Mouse (Mus musculus) kidney, adult 8-10 months (tissue): ENCODE data around the gene Qsox1.
A peak's percentile ranks its signal among the peaks of the same experiment; 100 is the strongest.

Experiments used
- DNase-seq, 2 experiments: peaks; one replicate each; pipeline ENCODE4 v3.0.0; 2022

Gene Qsox1

DNA sequence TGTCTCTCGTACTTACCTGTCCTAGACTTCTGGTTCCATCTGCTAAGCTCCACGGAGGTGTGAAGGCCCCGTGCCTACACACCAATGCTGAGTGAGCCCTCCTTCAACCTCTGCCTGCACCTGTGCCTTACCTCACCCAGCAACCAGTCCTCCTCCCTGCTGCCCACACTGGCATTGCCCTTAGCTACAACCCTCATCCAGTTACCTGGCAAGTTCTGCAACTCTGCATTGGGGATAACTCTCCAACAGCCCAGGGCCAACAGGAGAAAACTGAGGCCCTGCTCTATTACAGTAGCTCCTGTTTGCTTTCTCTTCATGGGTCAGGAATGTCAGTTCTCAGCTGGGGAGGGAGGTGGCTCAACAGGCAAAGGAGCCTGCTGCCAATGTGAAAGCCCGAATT, 14.7 kb downstream of the Qsox1 start:
- DNase-seq, result no peak

DNA sequence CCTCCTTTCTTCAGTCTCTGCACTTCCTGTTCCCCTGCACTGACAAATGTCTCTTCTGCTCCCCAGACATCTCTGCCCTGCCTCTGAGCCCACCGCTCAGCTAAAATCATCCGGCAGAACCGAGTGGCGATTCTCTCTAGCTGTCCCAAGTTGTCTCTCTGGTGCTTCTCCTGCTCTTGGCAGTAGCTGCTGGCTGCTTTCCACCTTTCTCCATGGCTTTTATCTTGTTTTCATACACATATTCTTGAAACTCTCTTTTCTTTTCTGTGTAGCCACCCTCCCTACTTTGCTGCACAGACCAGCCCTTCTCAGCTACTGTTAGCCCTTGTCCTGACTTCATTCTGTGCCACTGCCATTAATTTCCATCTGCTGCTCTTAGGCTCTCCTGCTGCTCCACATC, 15.3 kb downstream of the Qsox1 start:
- no peak for DNase-seq

DNA sequence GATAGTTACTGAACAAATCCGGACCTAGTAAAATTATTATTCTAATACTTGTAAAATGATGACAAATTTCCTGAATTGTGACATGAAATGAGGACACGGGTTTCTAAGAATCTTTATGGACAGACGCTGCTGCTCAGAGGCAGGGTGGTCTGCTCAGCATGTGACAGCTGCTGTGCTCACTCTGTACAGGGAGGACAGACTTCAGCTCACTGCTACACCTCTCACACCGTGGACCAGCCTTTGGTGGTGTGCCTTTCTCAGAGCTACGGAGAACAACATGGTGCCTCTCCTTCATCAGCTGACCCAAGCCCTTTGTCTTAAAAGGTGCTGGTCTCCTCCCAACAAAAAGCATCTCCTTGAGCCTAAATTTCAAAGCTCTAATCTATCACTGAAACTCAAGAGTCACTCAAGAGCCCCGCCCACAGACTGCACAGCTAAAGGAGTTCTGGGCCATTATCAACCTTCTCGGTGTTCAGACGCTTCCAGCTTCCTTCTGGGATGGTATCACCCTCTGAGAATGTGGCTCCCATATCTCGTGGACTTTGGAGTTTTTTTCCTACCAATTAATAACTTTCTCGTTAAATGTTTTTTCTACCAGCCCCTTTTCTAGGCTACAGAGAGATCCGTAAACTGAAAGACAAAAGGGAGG, 15.8 kb downstream of the Qsox1 start:
- DNase-seq, result no peak

DNA sequence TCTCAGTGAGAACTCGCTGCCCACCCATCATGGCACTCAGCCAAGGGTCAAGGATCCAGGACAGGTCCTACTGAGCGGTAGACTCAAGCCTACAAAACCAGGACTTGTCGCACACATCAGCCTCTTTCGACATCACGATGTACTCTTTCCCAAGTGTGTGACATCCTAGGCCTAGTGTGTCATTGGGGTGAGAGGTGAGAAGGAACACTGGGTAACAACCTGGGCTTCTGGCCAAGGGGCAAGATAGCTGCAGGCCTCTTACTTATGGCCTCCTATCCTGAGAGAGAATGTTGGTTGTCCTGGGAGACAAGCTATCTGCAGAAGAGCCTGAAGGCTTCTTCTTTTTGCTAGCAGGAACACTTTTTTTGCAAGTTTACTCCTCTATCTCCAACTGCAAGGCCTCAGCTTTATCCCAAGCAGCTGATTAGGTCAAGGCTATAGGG, 16.9 kb downstream of the Qsox1 start:
- DNase-seq, result no peak

DNA sequence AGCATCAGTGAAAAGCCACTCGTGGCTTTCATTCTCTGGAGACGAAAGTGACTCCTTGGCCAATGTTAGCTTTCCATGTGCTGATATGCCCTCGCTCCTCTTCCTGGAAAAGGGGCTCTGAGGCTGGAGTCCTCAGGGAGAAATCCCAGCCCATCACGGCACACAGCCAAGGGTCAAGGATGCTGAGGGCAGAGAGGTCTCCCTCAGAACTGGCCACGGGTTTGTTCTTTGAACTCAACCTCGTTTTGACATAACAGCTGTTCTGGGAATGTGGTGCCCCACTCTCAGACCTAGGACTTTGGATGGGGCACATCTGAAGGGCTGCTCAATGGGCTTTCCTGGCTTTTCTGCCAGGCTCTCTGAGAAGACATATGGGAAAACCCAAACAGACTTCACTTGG, 17.8 kb downstream of the Qsox1 start:
- DNase-seq, result no peak

DNA sequence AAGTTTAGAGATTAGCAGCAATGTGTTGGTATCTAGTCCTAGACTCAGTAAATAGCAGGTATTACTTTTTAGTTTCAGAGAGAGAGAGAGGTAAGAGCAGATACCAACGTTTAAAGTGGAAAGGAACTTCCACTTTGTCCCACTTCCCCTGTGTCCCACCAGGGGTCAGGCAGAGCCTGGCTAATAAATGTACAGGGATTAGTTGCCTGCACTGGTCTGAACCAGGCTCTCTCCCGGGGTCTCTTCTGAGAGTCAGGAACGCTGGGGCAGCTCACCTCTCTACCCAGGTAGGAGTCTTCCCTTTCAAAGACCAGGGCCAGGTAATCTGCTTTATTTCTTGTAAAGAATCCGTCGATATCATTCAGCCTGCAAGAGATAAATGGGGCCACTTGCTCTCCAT, 20.8 kb downstream of the Qsox1 start:
- DNase-seq, result no peak

DNA sequence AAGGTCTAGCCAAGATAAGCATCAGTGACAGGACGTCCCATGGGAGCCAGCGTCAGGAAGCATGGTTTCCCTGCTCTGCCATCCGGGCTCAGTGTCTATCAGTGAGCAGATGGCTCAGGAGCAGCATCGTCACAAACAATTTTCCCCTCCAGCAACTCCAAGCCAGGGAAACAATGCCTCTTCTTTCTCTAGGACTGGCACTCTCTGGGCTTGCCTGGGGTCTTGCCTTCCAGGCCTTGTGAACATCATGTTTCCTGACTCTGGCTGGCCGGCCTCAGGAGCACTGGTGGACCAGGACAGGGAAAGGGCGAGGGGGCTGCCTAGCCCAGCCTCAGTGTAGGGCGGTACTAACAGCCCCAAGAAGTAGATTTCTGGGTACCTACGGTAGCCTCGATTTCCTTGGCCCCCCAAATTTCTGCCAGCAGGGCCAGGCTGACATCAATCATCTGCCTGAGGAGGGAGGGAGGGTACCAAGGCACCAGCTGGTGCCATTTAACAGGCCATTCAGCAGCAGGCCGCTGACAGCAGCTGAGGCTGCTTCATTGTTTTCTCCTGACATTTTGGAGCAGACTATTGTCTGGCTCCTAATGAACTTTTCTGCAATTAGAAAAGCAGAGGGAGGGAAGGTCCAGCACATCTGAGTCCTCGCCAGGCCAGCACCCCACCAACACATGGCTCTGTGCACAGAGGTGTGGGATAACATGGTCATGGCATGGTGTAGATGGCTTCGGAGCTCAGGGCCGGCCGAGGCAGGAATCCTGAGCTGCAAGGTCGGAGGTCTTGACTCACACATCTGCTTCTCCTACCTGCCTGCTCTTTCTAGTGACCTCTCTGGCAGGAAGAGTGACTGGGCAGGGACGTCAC, 22.3 kb downstream of the Qsox1 start:
- DNase-seq, result peak in 1 of 2 experiments; percentile 20

DNA sequence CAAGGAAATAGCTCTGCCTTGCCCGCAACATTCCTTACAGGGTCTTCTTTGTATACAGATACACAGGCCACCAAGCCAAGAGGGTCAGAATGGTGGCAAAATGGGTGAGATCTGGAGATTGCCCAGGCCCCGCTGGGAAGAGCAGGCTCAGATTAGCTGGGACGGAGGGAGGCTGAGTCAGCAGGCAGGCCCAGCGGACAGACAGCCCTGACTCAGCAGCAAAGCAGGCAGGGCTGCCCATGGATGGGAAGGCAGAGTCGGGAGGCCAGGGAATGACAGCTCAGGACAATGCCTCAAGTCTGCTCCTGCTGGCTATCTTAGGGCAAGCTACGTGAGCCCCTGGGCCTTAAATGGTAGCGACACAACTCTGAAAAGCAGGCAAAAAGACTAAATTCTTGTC, 26.8 kb downstream of the Qsox1 start:
- DNase-seq, result no peak

DNA sequence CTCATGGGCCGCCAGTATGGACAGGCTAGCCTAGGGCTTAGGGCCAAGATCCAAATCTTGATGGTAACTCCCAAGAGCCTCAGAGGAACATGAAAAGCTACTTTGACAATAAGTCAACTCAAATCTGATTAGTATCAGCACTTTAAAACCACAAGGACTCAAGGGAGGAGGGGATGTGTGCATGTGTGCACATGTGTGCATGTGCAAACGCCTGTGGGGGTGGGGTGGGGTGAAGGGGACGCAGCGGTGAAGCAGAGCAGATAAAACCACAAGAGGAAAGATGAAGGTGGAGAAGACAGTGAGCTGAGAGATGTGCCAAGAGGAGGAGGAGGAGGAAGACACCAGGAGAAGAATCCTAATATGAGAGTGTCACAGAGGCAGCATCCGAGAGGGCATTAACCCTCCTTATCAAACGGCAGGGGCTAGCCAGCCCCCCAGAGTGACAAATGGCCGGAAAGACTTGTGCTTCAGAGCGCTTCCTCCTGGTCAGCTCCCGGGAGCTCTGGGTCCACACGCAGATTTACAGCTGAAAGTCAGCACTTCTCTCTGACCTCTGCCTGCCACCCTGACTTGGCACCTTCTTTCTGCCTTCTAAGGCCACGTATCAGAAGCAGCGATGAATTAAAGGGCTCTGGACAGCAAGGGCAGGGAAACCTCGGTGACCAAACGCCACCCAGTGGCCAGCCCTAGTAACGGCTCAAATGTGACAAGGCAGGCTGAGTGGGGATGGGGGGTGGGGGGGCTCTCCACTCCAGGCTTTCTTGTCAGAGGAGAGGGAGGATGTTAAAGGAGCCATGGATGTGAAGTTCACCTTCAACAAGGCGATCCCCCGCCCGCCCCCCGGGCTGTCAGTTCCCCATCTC, 28.1 kb downstream of the Qsox1 start:
- DNase-seq, result peak; percentile 64 to 65

DNA sequence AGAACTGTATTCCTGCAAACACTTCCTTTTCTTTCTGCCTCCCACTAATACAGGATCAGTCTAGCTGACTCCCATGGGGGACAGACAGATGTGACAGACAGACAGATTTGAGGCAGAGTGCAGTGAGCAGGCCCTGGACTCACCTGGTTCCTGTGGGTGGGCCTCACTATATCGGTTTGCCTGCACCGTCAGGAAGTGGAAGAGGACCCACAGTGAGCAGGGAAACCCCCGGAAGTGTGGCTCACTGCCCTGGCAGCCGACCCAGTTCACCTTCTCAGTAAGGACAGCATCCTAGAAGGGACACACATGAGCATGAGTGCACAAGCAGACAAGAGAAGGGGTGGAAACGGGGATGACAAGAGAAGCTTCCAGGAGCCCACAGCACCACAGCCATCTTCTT, 30.3 kb downstream of the Qsox1 start:
- no peak for DNase-seq

DNA sequence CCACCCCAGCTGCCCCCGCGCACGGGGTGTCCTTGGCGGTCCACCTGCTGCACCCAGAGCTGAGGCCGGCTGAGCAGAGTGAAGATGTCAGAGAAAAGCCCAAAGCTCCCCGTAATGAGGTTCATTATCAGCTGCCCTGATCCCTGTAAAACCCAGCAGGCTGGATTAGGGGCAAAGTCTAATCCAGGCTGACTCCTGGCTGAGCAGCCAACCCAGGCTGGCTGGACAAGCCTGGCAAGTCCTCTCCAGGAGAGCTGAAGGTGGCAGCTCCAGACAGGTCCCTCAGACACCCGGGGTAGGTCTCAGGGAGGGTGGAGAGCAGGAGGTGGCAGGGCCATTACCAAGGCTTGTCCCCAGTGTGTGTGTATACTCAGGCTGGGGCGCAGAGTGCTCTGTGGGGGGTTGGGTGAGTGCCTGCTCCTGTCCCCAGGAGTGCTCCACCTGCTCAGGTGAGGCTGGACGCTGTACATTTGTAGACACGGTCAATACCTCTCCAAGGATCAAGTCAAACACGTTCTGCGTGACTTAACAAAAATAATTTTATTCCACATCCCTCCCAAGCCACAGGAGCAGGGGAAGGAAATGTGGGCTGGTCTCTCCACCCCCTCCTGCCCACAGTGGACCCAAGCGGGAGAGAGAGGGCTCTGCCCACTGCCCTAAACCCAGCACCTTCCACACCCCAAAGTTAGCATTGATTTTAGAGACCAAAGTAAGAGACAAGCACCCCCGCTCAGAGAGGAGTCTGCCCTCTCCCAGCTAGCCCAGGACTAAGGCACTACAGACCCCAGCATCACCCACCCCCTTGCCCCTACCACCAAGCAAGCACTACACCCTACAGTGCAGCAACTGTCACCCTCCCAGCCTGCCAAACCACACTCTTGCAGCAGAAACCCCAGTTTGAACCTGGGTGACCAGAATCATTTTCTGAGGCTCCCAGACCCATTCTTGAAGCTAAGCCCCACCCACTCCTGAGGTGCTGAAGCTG, 34.8 kb downstream of the Qsox1 start:
- DNase-seq, result peak; percentile 65 to 70

DNA sequence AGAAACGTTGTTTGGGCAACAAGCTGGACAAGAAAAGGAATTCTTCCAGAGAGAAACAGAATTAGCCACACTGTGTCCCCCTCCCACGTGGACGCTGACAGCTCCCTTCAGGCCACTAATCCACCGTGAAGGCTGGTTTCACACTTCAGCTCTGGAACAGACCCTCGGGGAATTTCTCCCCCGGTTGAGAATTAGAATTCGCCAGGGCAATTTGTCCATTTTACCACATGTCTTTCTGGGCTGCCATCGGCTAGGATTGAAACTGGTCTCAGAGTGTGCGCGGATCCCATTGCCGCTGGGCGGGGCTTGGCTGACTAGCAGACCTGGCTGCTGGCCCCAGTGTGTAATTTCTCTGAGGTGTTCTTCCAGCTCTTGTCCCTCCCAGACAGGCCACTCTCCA, 53.5 kb downstream of the Qsox1 start:
- DNase-seq, result no peak

DNA sequence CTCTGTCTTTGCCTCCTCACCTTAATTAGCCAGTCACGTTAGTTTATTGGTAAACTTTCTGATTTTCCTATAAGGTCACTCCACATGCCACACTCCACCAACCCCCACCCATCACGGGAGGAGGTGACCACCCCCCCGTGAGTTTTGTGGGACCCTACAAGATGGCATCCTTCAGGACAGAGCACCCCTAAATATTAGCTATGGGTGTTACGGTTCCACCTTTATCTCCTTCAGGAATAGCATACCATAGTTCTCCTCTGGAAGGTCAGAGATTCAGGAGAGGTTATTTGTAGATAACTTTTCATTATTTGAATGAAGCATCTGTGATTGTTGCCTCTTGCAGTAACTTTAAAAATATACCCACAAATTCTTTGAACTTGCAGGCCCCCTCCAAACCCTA, 54.0 kb downstream of the Qsox1 start:
- DNase-seq, result no peak

DNA sequence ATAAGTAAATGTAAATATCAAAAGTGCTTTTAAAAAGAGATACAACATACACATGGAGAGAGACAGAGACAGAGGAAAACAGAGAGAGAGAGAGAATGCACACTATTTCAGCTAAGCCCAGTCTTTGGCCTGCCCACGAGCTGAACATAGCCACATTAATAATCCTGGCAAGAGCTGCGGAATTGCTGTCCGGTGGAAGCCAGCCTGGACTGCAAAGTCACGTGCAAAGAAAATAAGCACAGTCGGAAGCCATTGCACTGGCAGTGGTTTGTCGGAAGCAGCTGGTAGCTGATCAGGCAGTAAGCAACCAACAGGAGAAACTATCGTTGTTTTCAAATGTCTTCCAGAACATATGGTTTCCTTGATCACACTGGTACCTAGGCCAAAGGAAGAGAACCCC, 55.1 kb downstream of the Qsox1 start:
- DNase-seq, result no peak

DNA sequence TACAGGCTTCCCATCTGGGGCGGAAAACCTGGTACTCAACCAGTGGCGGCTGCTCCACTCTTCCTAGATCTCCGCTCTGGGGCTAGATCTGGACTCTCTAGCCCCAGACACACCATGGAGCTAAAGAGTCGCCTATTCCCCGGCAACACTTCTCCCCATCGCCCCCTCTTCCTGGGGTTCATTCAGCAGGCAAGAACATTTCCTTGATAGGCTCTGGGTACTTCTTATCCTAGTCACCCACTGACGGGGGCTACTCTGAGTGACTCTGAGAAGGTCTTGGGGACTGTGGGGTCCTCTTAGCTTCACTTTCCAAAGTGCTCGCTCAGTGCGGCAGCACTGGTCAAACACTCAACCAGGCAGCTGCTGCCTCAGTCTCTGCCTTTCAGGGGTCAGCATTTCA, 59.3 kb downstream of the Qsox1 start:
- DNase-seq, result no peak

DNA sequence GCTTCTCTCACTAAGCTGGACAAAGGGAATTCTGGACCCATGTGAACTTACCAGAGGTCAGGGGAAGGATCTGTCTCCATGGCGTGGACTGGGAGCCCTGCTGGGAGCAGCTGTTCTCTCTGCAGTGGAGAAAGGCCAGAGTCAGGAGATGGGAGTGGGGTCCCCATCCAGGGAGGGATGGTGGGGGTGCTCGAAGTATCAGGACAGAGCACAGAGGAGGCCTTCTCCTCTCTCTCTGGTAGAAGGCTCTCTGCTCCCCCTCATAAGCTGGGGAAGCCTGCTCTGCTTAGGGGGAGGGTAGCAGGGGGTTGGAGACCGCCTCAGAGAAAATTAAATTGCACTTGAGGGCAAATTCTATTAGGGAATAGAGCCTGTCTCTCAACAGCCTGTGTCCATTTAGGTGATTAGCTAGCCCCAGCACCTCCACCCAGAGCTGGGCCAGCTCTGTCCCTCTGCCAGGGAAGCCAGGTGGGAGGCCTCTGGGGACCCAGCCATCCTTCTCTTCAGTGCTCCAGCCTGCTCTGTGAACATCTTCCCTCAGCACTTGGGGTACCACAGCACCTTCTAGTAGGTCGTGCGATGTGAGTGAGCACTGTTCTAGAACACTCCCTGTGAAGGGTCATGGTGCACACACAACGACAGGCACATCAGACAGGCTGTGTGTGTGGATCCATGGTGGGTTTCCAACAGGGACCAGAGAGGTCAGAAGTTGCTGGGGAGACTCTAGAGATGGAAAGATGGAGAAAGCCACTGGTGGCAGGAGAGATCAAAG, 61.0 kb downstream of the Qsox1 start, which contains the start of gene Lhx4:
Gene Lhx4 (minus strand): TSS at position 201 of the 772 bp plus-strand sequence.
- no peak for DNase-seq

DNA sequence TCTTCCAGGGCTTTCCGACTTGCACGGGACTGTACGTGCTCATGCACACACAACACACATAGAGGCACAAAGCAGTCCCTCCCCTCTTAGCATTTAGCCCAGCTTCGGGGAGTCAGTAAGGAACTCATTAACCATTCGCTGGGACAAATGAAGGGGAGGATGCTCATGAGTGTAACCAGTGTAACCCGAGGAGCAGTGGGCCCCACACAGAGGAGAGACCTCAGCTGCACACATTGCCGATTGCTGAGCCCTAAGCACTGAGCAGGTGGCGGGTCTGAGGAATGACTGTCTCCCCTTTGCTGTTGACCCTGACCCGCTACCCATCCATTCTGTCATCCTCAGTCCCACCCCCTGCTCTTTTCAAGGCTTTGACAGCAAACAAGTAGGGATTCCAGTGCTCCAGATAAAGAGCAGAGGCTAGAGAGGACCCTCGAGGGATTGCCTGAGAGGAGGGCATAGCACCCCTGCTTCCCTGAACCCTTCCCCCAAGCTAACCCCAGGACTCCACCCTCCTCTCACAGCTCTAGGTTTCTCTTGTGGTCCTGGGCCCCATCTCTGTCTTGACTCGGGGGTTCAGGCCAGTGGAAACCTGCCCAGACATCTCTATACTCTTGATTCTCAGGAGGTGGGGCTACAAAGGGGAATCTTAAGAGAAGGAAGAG, 62.0 kb downstream of the Qsox1 start:
- no peak for DNase-seq

DNA sequence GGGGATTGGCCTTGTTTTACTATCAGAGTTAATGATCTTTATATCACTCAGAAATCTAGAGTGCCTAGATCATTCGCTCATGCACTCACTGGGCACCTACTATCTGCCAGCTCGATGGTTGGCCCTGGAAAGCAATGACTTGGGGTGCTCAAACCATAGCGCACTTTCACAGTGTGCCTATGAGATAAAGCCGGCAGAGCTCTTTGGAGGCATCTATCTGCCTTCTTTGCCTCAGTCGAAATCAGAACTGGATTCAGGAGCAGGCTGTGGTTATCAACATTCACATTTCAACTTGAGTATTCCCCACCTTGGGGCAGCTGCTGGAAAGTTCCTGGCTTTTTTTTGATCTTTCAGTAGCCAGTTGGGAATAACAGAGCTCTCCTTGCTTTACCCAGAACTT, 64.8 kb downstream of the Qsox1 start:
- DNase-seq, result no peak

DNA sequence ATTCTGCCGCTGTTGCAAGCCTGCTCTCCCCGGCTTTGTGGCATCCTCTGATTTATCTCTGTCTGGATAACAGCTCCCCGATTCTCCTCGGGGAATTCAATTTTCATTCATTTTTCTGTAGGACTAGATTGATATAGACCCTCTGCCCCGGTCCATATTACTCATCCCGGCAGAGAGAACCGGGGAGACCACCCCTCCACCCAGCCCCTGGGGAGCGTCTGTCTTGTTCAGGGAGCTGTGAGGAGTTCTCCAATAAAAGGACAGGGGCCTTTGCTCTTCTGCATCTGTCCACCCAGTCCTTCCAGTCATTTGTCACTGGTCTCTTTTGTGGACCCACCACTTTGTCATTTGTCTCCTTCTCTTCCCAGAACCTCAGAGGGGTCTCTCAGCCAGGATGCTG, 65.7 kb downstream of the Qsox1 start:
- no peak for DNase-seq

DNA sequence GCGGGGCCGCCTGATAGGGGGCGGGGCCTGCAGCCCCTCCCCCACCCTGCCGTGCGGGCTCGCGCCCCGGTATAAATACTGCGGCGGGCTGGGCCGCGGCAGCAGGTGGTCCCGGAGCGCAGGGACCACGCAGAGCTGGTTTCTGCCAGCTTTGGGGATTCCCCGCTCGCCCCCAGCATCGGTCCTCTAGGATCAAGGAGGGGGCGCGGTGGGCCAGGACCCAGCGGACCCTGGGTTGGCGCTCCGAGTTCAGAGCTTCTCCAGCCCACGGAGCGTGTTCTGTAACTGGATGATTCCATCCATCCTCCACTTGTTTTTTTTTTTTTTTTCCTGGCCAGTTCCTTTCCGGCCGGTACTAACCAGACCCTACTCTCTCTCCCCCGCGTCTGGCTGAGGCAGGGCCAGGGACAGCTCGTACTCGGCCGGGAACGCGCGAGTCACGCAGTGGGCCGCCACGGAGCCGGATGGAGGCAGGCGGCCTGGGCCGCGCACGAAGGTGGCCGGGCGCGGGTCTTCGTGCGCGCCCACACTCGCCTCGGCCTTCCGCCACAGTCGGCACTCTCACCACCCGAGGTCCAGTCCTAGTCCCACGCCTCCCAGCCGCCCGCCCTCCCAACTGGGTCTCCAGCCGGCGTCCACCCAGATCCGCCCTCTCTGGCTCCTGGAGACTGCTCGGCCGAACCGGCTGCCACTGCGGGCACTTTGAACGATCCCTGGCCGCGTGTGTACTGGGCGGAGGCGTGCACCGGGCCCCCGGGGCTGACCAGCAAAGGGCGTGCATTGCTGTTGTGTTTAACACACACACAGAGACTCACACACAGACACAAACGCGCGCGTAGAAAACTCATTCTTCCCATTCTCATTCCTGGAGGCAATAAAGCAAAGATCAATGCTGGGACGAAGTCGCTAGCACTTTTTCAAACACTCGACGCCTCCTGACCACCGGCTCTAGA, 70.0 kb downstream of the Qsox1 start:
- no peak for DNase-seq
